Mouse (Mus musculus) left cerebral cortex, postnatal 14 days (tissue): ENCODE measurements at regions not wholly inside any gene's neighbourhood (a gene's known extent, or its start where the extent isn't known, plus 50 kb on each side); places are given as distances from the start of the nearest gene placed in this dataset.

Source experiments
- DNase-seq, 2 experiments: peaks; one replicate each; pipeline ENCODE4 v3.0.0; 2021 to 2022; ENCODE audit warnings: low spot score in 2 of 2, mixed read lengths in 1 of 2
- intact Hi-C: fragments of 180-260 bp; cut with DNase I; formaldehyde crosslinking; loops from one replicate; pipeline ENCODE4 v1.15.1; 2025

- intact Hi-C loops: no loop called here
- no peak for DNase-seq
Observed at GRCm38 (mm10) chr14:36453049-36453448, 358.3 kb downstream of the 4930474N05Rik start.

- no peak for DNase-seq
- intact Hi-C loops: no loop called here
Observed at GRCm38 (mm10) chr14:36450126-36450525, 355.4 kb downstream of the 4930474N05Rik start.

GRCm38 (mm10) chr14:36414656-36415273 is 320.0 kb downstream of the 4930474N05Rik start:
- DNase-seq: peak in 1 of 2 experiments; percentile 7
- intact Hi-C loops: no loop called here

- intact Hi-C loops: no loop called here
- DNase-seq: no peak
Observed at GRCm38 (mm10) chr14:36414180-36414579, 319.5 kb downstream of the 4930474N05Rik start.
